Mouse (Mus musculus) erythroblast, embryonic 14.5 days (primary cell): Measurements from ENCODE around the gene Sult6b2. TPM values are rescaled to one million over a fixed set of nuclear protein-coding genes. Genes with fewer than 3 reads are reported as not detected.

Source experiments
- H3K27me3 ChIP-seq: 2 replicates; pipeline ENCODE4 v1.6.1; 2012; ENCODE audit warnings: inconsistent platforms; ENCODE audit not compliant: control insufficient read depth
- H3K36me3 ChIP-seq: 2 replicates; pipeline ENCODE4 v1.6.1; 2012; ENCODE audit warnings: mild to moderate bottlenecking, inconsistent platforms; ENCODE audit not compliant: control insufficient read depth
- H3K4me1 ChIP-seq: 2 replicates; pipeline ENCODE4 v1.6.1; 2012; ENCODE audit warnings: inconsistent platforms; ENCODE audit not compliant: control insufficient read depth
- H3K4me3 ChIP-seq: replicated peaks from 2 replicates; pipeline ENCODE3; 2012; ENCODE audit warnings: moderate library complexity, mild to moderate bottlenecking, inconsistent platforms
- H3K9me3 ChIP-seq: 2 replicates; pipeline ENCODE4 v1.6.1; 2012; ENCODE audit warnings: low read length, inconsistent platforms, mixed read lengths; ENCODE audit not compliant: control insufficient read depth
- GATA1 ChIP-seq: IDR thresholded peaks from 2 replicates; pipeline ENCODE4 v1.6.1; 2012; ENCODE audit warnings: low read length, inconsistent platforms, mixed read lengths
- TAL1 ChIP-seq: IDR thresholded peaks from 3 replicates; pipeline ENCODE4 v1.6.1; 2012; ENCODE audit warnings: low read length, inconsistent platforms, mixed read lengths
- polyA plus RNA-seq: library from polyadenylated mRNA; stranded (reverse); fragments of >175 nt; gene quantifications from 2 replicates; pipeline ENCODE4 v1.2.3, GENCODE M21; 2012

Sult6b2 gene
- polyA plus RNA-seq, result not detected in 2 replicates

- Histone ChIP-seq H3K4me1 (peaks cover 7% of the 10 kb centered on the region), H3K4me3 (no peak within 1 kb of the TSS), H3K36me3 (no peaks in the 10 kb centered on the region), H3K9me3 (no peaks in the 10 kb centered on the region), H3K27me3 (no peaks in the 10 kb centered on the region; the same call in 1 of the 2 replicates)
- TF ChIP-seq TAL1 (no peak), GATA1 (no peak)
Measured at GRCm38 (mm10) chr6:142804402-142804801, at the start of gene Sult6b2. Gene Sult6b2 (minus strand): TSS chr6:142804502.

DNA sequence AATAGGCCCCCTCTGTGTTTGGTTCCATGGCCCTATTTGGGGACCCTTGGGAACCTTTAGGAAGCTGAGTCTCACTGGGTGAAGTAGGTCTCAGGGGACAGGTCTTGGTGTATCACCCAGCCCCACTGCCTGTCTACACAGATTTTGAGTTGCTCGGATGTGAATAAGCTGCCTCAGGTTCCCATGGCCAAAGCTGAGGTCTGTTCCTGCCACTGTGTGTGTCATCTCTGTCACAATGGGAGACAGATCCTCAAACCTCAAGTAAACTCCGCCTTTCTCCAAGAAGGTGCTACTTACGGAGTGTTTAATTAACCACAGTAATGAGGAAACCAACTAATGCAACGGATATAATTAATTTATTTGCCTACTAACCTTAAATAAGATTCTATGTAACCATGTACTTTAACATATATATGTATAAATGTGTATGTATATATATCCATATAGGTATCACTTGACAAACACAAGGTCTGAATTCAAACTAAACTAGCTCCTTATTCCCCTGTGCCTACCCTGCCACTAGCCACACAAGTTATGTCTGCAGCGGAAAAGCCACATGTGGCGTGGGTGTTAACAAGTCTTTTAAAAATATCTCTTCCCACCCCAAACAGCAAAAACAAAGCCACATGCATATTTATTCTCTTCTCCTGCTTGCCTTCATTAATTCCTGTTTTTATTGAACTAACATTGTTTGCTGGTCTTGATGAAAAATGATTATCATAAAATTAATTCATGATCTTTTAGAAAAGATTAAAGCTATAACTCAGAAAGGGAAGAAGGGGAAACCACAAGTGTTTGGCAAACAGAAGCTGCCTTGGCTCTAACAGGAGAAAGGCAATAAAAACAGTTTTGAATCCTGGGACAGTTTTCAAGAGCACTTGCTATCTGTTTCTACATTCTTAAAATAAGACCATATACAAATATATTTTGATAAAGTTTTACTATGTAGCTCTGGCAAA, 48.4 kb upstream of the Sult6b2 start:
- no peak overlapping the region for H3K4me3 ChIP-seq
- TF ChIP-seq TAL1, result no peak
- no peak for TF ChIP-seq GATA1
- no peaks in the 10 kb centered on the region for H3K36me3 ChIP-seq

GRCm38 (mm10) chr6:142850436-142850835, 46.1 kb upstream of the Sult6b2 start:
- no peaks in the 10 kb centered on the region for H3K36me3 ChIP-seq
- H3K9me3 ChIP-seq, result no peaks in the 10 kb centered on the region
- H3K4me1 ChIP-seq, result no peaks in the 10 kb centered on the region
- no peak overlapping the region for H3K4me3 ChIP-seq
- no peaks in the 10 kb centered on the region for H3K27me3 ChIP-seq
- TF ChIP-seq GATA1 (no peak), TAL1 (no peak)

More for the DNA sequence above, 48.4 kb upstream of the Sult6b2 start:
- Histone ChIP-seq H3K9me3 (no peaks in the 10 kb centered on the region), H3K4me1 (no peaks in the 10 kb centered on the region), H3K27me3 (no peaks in the 10 kb centered on the region)

DNA sequence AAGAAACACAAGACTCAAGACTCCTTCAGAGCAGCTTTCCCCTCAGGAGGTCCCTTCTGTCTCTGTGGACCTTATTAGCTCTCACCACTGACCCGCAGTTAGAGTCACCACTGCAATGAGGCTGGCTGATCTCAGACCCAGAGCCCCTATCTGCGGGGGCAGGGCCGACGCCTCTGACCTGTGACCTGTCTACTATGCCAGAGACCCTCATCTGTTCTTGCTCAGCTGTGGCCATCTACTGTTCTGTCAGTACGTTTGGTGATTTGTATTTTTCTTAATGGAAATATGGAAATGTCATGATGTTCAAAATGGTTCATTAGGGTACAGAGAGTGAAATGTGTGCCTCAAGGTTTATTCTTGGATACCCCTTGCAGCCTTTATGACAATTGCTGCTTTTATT, 45.0 kb upstream of the Sult6b2 start:
- no peaks in the 10 kb centered on the region for H3K4me1 ChIP-seq
- no peaks in the 10 kb centered on the region for H3K27me3 ChIP-seq
- H3K36me3 ChIP-seq, result no peaks in the 10 kb centered on the region
- H3K4me3 ChIP-seq, result no peak overlapping the region
- TF ChIP-seq GATA1 (no peak), TAL1 (no peak)
- no peaks in the 10 kb centered on the region for H3K9me3 ChIP-seq

- H3K4me3 ChIP-seq, result no peak overlapping the region
- no peaks in the 10 kb centered on the region for H3K4me1 ChIP-seq
- H3K9me3 ChIP-seq, result no peaks in the 10 kb centered on the region
- H3K27me3 ChIP-seq, result no peaks in the 10 kb centered on the region
- no peak for TF ChIP-seq TAL1
- no peak for TF ChIP-seq GATA1
- H3K36me3 ChIP-seq, result no peaks in the 10 kb centered on the region
Measured at GRCm38 (mm10) chr6:142847914-142848674, 43.8 kb upstream of the Sult6b2 start.

DNA sequence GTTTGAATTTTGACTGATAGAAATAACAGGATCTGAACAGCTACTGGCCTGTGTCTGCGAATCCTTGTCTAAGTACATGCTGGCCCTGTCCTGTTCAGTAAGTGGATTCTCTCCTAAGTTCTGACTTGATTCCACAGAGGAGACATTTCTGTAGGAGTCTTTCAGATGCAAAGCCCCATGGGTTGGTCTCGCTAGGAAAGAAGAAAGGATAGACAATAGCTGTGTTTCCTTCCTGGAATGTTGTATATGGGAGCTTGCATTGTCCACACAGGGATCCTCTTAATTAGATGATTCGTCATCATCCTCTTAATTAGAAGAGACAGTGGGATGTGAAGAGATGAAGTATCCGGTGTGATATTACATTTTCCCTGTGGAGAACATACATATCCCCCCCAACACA, 42.6 kb upstream of the Sult6b2 start:
- H3K4me3 ChIP-seq, result no peak overlapping the region
- no peaks in the 10 kb centered on the region for H3K27me3 ChIP-seq
- no peaks in the 10 kb centered on the region for H3K4me1 ChIP-seq
- TF ChIP-seq TAL1, result no peak
- no peak for TF ChIP-seq GATA1
- no peaks in the 10 kb centered on the region for H3K36me3 ChIP-seq
- no peaks in the 10 kb centered on the region for H3K9me3 ChIP-seq

GRCm38 (mm10) chr6:142845066-142845465, 40.8 kb upstream of the Sult6b2 start:
- no peak overlapping the region for H3K4me3 ChIP-seq
- no peaks in the 10 kb centered on the region for H3K4me1 ChIP-seq
- no peak for TF ChIP-seq GATA1
- TF ChIP-seq TAL1, result no peak
- H3K9me3 ChIP-seq, result no peaks in the 10 kb centered on the region
- H3K27me3 ChIP-seq, result no peaks in the 10 kb centered on the region
- no peaks in the 10 kb centered on the region for H3K36me3 ChIP-seq

- TF ChIP-seq TAL1 (no peak), GATA1 (no peak)
- no peaks in the 10 kb centered on the region for H3K4me1 ChIP-seq
- no peaks in the 10 kb centered on the region for H3K27me3 ChIP-seq
- no peaks in the 10 kb centered on the region for H3K36me3 ChIP-seq
- H3K4me3 ChIP-seq, result no peak overlapping the region
- H3K9me3 ChIP-seq, result no peaks in the 10 kb centered on the region
Measured at GRCm38 (mm10) chr6:142844061-142844460, 39.8 kb upstream of the Sult6b2 start.

- Histone ChIP-seq H3K4me1 (no peaks in the 10 kb centered on the region), H3K9me3 (no peaks in the 10 kb centered on the region), H3K27me3 (no peaks in the 10 kb centered on the region), H3K4me3 (no peak overlapping the region), H3K36me3 (no peaks in the 10 kb centered on the region)
- TF ChIP-seq GATA1 (no peak), TAL1 (no peak)
Measured at GRCm38 (mm10) chr6:142838501-142838900, 34.2 kb upstream of the Sult6b2 start.
